Mouse (Mus musculus) ES-E14 (cell line): ENCODE data around the gene Spag5. TPM values are rescaled to one million over a fixed set of nuclear protein-coding genes. Genes with fewer than 3 reads are reported as not detected.

Source experiments
- DNase-seq: peaks from one replicate; pipeline ENCODE4 v3.0.0-alpha.2; 2013; ENCODE audit warnings: low read depth, low spot score
- H3K27ac ChIP-seq: 2 replicates; pipeline ENCODE4 v1.5.1; 2012; ENCODE audit warnings: low read depth, mild to moderate bottlenecking, low read length, moderate library complexity, mixed read lengths; ENCODE audit not compliant: poor library complexity, insufficient read depth, severe bottlenecking
- H3K36me3 ChIP-seq: 2 replicates; pipeline ENCODE4 v1.6.1; 2012; ENCODE audit warnings: mild to moderate bottlenecking, low read length, moderate library complexity, mixed read lengths; ENCODE audit not compliant: control insufficient read depth, poor library complexity, insufficient read depth, severe bottlenecking
- H3K4me1 ChIP-seq, 2 experiments: fragments of 150-350 bp in 1 of 2; sonication (generic) in 1 of 2; 2 replicates each; pipeline ENCODE4 v1.6.1; 2012; ENCODE audit warnings: low read length in 2 of 2, mild to moderate bottlenecking in 1 of 2, mixed read lengths in 1 of 2; ENCODE audit not compliant: control insufficient read depth in 2 of 2, insufficient read depth in 2 of 2, poor library complexity in 1 of 2
- H3K4me3 ChIP-seq, 2 experiments: fragments of 150-350 bp in 1 of 2; sonication (generic) in 1 of 2; 2 replicates each; pipeline ENCODE4 v1.5.1; 2012; ENCODE audit warnings: low read length in 2 of 2, low read depth in 1 of 2, mild to moderate bottlenecking in 1 of 2, mixed read lengths in 1 of 2; ENCODE audit not compliant: insufficient read depth in 1 of 2, poor library complexity in 1 of 2, severe bottlenecking in 1 of 2
- H3K9ac ChIP-seq: 2 replicates; pipeline ENCODE4 v1.6.1; 2012; ENCODE audit warnings: low read depth, mild to moderate bottlenecking, low read length, mixed read lengths; ENCODE audit not compliant: poor library complexity, insufficient read depth, severe bottlenecking
- H3K9me3 ChIP-seq: fragments of 150-350 bp; sonication (generic); 2 replicates; pipeline ENCODE4 v1.6.1; 2012; ENCODE audit warnings: low read depth, mild to moderate bottlenecking, low read length; ENCODE audit not compliant: control insufficient read depth, insufficient read depth
- CHD2 ChIP-seq: IDR thresholded peaks from 2 replicates; pipeline ENCODE4 v1.6.1; 2014; ENCODE audit warnings: mild to moderate bottlenecking, low read depth, low read length, inconsistent platforms
- HCFC1 ChIP-seq: IDR thresholded peaks from 2 replicates; pipeline ENCODE4 v1.6.1; 2012; ENCODE audit warnings: low read length, inconsistent platforms, borderline replicate concordance; ENCODE audit not compliant: insufficient read depth
- MAFK ChIP-seq: IDR thresholded peaks from 2 replicates; pipeline ENCODE4 v1.6.1; 2014; ENCODE audit warnings: mild to moderate bottlenecking, low read depth, low read length, inconsistent platforms; ENCODE audit not compliant: insufficient read depth
- ZC3H11A ChIP-seq: IDR thresholded peaks from 2 replicates; pipeline ENCODE4 v1.6.1; 2012; ENCODE audit warnings: low read depth, mild to moderate bottlenecking, inconsistent platforms, low read length, borderline replicate concordance
- ZNF384 ChIP-seq: IDR thresholded peaks from 2 replicates; pipeline ENCODE4 v1.6.1; 2012; ENCODE audit warnings: low read depth, low read length, inconsistent platforms
- in situ Hi-C, 2 experiments: fragments of 600-800 bp; cut with MboI; formaldehyde crosslinking; loops; one replicate each; pipeline ENCODE4 v1.15.1; 2025; ENCODE audit warnings: low sequenced_read_pairs in 2 of 2, inconsistent platforms in 1 of 2; ENCODE audit not compliant: unreplicated experiment in 2 of 2
- total RNA-seq: library from RNA; depleted of rRNA; stranded (reverse); fragments of 300-350 nt; gene quantifications from 2 replicates; pipeline ENCODE4 v1.2.3, GENCODE M21; 2012

Spag5 gene
- total RNA-seq, 1 experiment: 58.2 TPM

DNA sequence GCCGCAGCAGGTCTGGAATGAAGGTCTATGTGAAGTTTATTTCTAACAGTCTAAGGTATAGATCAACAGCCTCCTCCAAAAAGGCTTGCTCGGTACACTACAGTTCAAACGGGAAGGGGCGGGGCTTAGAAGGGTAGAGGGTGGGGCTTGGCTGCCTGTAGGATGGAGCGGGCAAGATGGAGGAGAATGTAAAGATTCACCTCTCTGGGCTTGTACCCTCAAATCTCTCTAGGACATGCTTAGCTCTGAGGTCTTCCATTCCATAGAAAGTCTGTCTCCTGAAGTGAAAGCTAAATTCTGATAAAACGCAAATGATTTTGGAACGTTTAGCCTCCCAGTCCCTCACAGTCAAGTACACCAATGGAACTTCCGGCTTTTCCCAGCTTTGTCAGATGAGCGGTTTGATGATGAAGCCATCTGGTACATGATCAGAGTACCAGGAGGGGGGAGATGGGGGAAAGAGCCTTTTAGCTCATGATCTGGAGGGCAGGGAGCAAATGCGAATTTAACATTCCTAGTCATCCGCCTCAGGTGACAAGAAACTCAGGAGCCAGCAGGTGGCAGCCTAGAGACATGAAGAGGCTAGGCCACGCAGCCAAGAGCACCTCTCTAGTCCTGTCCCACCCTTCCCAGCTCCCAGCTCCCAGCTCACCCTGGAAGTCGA lies 58.9 kb downstream of the Spag5 start:
- no peaks in the 10 kb centered on the region for H3K36me3 ChIP-seq
- H3K4me1 ChIP-seq: peaks cover 0 to 12% of the 10 kb centered on the region in 2 experiments; a peak in 1 of 4 replicates
- no peak overlapping the region for H3K27ac ChIP-seq
- DNase-seq: peak; percentile 93
- TF ChIP-seq ZC3H11A (peak; percentile 61; the same call in 1 of the 2 replicates), ZNF384 (no peak)
- peak overlapping the region; percentile 65 for H3K9ac ChIP-seq
- in situ Hi-C loops: loop anchor here in 1 of 2 experiments (5.0 kb wide), 1 partner anchor 37 kb away; no protein-coding TSS in a partner anchor
- H3K9me3 ChIP-seq: no peaks in the 10 kb centered on the region
- H3K4me3 ChIP-seq: peak overlapping the region; percentile 47 to 66

DNA sequence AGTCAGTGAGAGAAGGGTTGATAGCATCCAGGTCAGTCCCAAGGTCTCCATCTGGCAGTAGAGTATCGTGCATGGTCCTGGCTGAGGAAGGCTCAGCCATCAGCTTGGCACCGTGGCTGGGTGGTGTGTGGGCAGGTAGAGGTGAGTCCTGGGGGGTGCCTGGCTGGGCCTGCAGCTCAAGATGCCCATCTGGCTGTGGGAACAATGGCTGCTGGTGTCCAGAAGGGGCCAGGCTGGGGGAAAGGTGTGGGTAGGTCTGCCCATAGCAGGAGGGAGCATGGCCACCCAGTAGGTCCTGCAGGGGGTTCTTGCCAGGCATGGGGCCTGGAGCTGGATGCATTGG lies 59.4 kb downstream of the Spag5 start:
- no peak overlapping the region for H3K4me3 ChIP-seq
- TF ChIP-seq ZNF384: no peak
- TF ChIP-seq CHD2: no peak
- no peak for TF ChIP-seq MAFK
- no peak for TF ChIP-seq ZC3H11A
- TF ChIP-seq HCFC1: no peak

DNA sequence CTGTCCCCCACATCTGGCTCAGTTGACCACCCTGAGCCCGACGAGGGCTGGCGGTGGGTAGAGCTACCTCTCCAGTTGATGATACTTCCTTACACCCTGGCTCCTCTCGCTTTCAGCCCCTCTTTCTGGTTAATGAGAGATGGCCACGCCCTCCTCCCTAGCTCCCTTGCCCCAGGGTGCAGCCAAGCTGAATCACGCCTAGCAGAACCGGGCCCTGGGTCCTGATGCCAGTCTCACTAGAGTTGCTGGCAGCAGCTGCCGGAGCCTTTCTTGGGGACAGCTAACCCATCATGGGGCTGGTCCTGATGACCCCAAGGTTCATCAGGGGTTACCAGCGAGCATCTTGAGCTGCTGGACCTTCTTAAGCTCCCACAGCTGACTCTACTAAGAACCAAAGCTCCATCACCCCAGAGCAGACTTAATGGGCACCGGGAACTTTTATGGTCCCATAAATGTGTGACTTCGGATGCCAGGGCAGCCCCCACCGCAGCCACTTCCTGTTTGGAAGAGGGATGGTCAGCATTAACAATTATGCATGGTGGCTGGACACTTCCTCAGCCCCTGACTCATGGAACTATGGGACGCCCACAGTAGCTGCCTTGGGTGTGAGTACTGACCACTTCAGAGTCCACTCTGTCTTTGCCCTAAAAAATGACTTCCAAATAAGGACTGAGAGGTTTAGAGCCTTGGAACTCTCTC lies 62.1 kb downstream of the Spag5 start:
- Histone ChIP-seq H3K4me1 (peaks cover 2 to 12% of the 10 kb centered on the region in 2 experiments; a peak in 2 of 4 replicates), H3K27ac (no peak overlapping the region), H3K4me3 (no peak overlapping the region), H3K36me3 (no peaks in the 10 kb centered on the region), H3K9me3 (no peaks in the 10 kb centered on the region), H3K9ac (no peak overlapping the region)
- no peak for TF ChIP-seq MAFK
- no peak for TF ChIP-seq HCFC1
- no peak for TF ChIP-seq ZC3H11A
- no peak for TF ChIP-seq ZNF384
- TF ChIP-seq CHD2: no peak
- no peak for DNase-seq
- in situ Hi-C loops: loop anchor here in 1 of 2 experiments (5.0 kb wide), 1 partner anchor 34 kb away; no protein-coding TSS in a partner anchor

More for the DNA sequence above, 59.4 kb downstream of the Spag5 start:
- Histone ChIP-seq H3K9ac (peak overlapping the region; percentile 44; the same call in 1 of the 2 replicates), H3K9me3 (no peaks in the 10 kb centered on the region), H3K36me3 (no peaks in the 10 kb centered on the region), H3K4me1 (peaks cover 0 to 12% of the 10 kb centered on the region in 2 experiments; a peak in 1 of 4 replicates), H3K27ac (no peak overlapping the region)
- DNase-seq: no peak
- in situ Hi-C loops: loop anchor here in 1 of 2 experiments (5.0 kb wide), 1 partner anchor 37 kb away; no protein-coding TSS in a partner anchor

DNA sequence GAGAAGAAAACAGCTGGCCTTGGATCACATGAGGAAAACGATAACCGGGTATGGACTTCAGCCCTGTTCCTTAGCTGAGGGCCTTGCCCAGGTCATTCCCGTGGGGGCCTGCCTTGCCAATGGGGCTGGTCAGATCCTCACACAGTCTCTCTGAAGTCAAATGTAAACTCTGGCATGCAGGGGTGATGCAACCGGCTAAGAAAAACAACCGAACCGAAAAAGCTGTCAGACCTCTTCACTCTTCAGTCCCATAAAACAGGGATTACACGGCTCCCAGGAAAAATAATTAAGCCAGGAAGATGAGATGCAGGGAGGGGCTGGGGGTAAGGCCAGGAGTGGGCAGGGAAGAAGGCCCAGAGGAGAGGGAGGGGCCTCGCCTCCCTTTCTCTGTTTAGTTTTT lies 62.8 kb downstream of the Spag5 start:
- H3K9me3 ChIP-seq: no peaks in the 10 kb centered on the region
- TF ChIP-seq ZC3H11A (no peak), ZNF384 (no peak), MAFK (no peak), HCFC1 (no peak), CHD2 (no peak)

More for the DNA sequence above, 62.8 kb downstream of the Spag5 start:
- H3K36me3 ChIP-seq: no peaks in the 10 kb centered on the region
- in situ Hi-C loops: loop anchor here in 1 of 2 experiments (5.0 kb wide), 1 partner anchor 33 kb away; no protein-coding TSS in a partner anchor
- peaks cover 3 to 9% of the 10 kb centered on the region in 2 experiments; a peak in 2 of 4 replicates for H3K4me1 ChIP-seq
- no peak overlapping the region for H3K9ac ChIP-seq
- no peak overlapping the region for H3K27ac ChIP-seq
- no peak for DNase-seq
- H3K4me3 ChIP-seq: no peak overlapping the region
